Mouse (Mus musculus): ENCODE data around the gene Gabra2. TPM values are rescaled to one million over a fixed set of nuclear protein-coding genes. Genes with fewer than 3 reads are reported as not detected.

The Gabra2 gene
- polyA plus RNA-seq, 1 experiment from 2014 or later, result 54.0 TPM

GRCm38 (mm10) chr5:71058047-71058446, 37.6 kb downstream of the Gabra2 start:
- WGBS, result 41% methylated on average over 7 of the region's 7 CpGs
- 0 out of 2 replicates have a peak overlapping the region, but pooled peaks have one; percentile 15 for H3K27ac ChIP-seq (replicated peaks)
- H3K4me2 ChIP-seq, result no peak overlapping the region
- no peak overlapping the region for H3K9ac ChIP-seq (replicated peaks)
- no peak overlapping the region for H3K4me3 ChIP-seq (replicated peaks)
- no peaks in the 10 kb centered on the region for H3K27me3 ChIP-seq (replicated peaks)
- H3K9me3 ChIP-seq (replicated peaks), result no peaks in the 10 kb centered on the region
- ATAC-seq (ENCODE audit: low FRiP score), result no peak
- H3K36me3 ChIP-seq, result no peaks in the 10 kb centered on the region
- H3K4me1 ChIP-seq, result peaks cover 6% of the 10 kb centered on the region; the same call in 1 of the 2 replicates

GRCm38 (mm10) chr5:71037352-71037751, 58.3 kb downstream of the Gabra2 start:
- H3K36me3 ChIP-seq, result no peaks in the 10 kb centered on the region
- 74% methylated on average over 3 of the region's 3 CpGs for WGBS
- no peak overlapping the region for H3K4me3 ChIP-seq (replicated peaks)
- H3K4me2 ChIP-seq, result no peak overlapping the region
- H3K4me1 ChIP-seq, result no peaks in the 10 kb centered on the region
- H3K27me3 ChIP-seq (replicated peaks), result no peaks in the 10 kb centered on the region
- no peaks in the 10 kb centered on the region for H3K9me3 ChIP-seq (replicated peaks)
- H3K9ac ChIP-seq (replicated peaks), result no peak overlapping the region
- H3K27ac ChIP-seq (replicated peaks), result no peak overlapping the region
- ATAC-seq (ENCODE audit: low FRiP score), result no peak

GRCm38 (mm10) chr5:71025956-71026355, 69.7 kb downstream of the Gabra2 start:
- no peak overlapping the region for H3K4me2 ChIP-seq
- no peaks in the 10 kb centered on the region for H3K27me3 ChIP-seq (replicated peaks)
- no peaks in the 10 kb centered on the region for H3K4me1 ChIP-seq
- no peak overlapping the region for H3K4me3 ChIP-seq (replicated peaks)
- no peak overlapping the region for H3K27ac ChIP-seq (replicated peaks)
- ATAC-seq (ENCODE audit: low FRiP score), result no peak
- no peak overlapping the region for H3K9ac ChIP-seq (replicated peaks)
- no peaks in the 10 kb centered on the region for H3K36me3 ChIP-seq
- no peaks in the 10 kb centered on the region for H3K9me3 ChIP-seq (replicated peaks)
- 85% methylated on average over 4 of the region's 4 CpGs for WGBS

GRCm38 (mm10) chr5:71011751-71012150, 83.9 kb downstream of the Gabra2 start:
- H3K27ac ChIP-seq (replicated peaks), result no peak overlapping the region
- H3K9me3 ChIP-seq (replicated peaks), result no peaks in the 10 kb centered on the region
- H3K36me3 ChIP-seq, result no peaks in the 10 kb centered on the region
- ATAC-seq (ENCODE audit: low FRiP score), result no peak
- H3K4me3 ChIP-seq (replicated peaks), result no peak overlapping the region
- no peaks in the 10 kb centered on the region for H3K27me3 ChIP-seq (replicated peaks)
- H3K9ac ChIP-seq (replicated peaks), result no peak overlapping the region
- no peaks in the 10 kb centered on the region for H3K4me1 ChIP-seq
- 90% methylated on average over 2 of the region's 2 CpGs for whole genome bisulfite sequencing
- H3K4me2 ChIP-seq, result no peak overlapping the region

GRCm38 (mm10) chr5:71011271-71011670, 84.4 kb downstream of the Gabra2 start:
- H3K4me1 ChIP-seq, result no peaks in the 10 kb centered on the region
- 24% methylated on average over 2 of the region's 2 CpGs for WGBS
- no peak overlapping the region for H3K27ac ChIP-seq (replicated peaks)
- no peaks in the 10 kb centered on the region for H3K36me3 ChIP-seq
- ATAC-seq (ENCODE audit: low FRiP score), result no peak
- H3K27me3 ChIP-seq (replicated peaks), result no peaks in the 10 kb centered on the region
- no peak overlapping the region for H3K9ac ChIP-seq (replicated peaks)
- no peaks in the 10 kb centered on the region for H3K9me3 ChIP-seq (replicated peaks)
- H3K4me2 ChIP-seq, result no peak overlapping the region
- H3K4me3 ChIP-seq (replicated peaks), result no peak overlapping the region

- ATAC-seq (ENCODE audit: low FRiP score), result no peak
- Histone ChIP-seq H3K36me3 (no peaks in the 10 kb centered on the region), H3K4me2 (no peak overlapping the region), H3K27ac (replicated peaks) (no peak overlapping the region), H3K27me3 (replicated peaks) (no peaks in the 10 kb centered on the region), H3K9ac (replicated peaks) (no peak overlapping the region), H3K9me3 (replicated peaks) (no peaks in the 10 kb centered on the region), H3K4me1 (no peaks in the 10 kb centered on the region), H3K4me3 (replicated peaks) (no peak overlapping the region)
- 77% methylated on average over 3 of the region's 3 CpGs for WGBS
These were observed 84.9 kb downstream of the Gabra2 start for GRCm38 (mm10) chr5:71010797-71011196.

GRCm38 (mm10) chr5:70995617-70996325, 99.9 kb downstream of the Gabra2 start:
- Histone ChIP-seq H3K36me3 (no peaks in the 10 kb centered on the region), H3K4me3 (replicated peaks) (no peak overlapping the region), H3K9ac (replicated peaks) (no peak overlapping the region), H3K27me3 (replicated peaks) (no peaks in the 10 kb centered on the region), H3K4me1 (no peaks in the 10 kb centered on the region), H3K27ac (replicated peaks) (no peak overlapping the region), H3K4me2 (no peak overlapping the region), H3K9me3 (replicated peaks) (no peaks in the 10 kb centered on the region)
- no peak for ATAC-seq (ENCODE audit: low FRiP score)
- WGBS, result 76% methylated on average over 13 of the region's 13 CpGs

- no peak for ATAC-seq (ENCODE audit: low FRiP score)
- no peaks in the 10 kb centered on the region for H3K27me3 ChIP-seq (replicated peaks)
- no peak overlapping the region for H3K27ac ChIP-seq (replicated peaks)
- H3K4me2 ChIP-seq, result no peak overlapping the region
- no peaks in the 10 kb centered on the region for H3K9me3 ChIP-seq (replicated peaks)
- no peak overlapping the region for H3K9ac ChIP-seq (replicated peaks)
- no peaks in the 10 kb centered on the region for H3K36me3 ChIP-seq
- no peak overlapping the region for H3K4me3 ChIP-seq (replicated peaks)
- no peaks in the 10 kb centered on the region for H3K4me1 ChIP-seq
- WGBS, result 62% methylated on average over 2 of the region's 2 CpGs
These were observed 102.4 kb downstream of the Gabra2 start for GRCm38 (mm10) chr5:70993281-70993680.

GRCm38 (mm10) chr5:70990891-70991290, 104.8 kb downstream of the Gabra2 start:
- Histone ChIP-seq H3K4me3 (replicated peaks) (no peak overlapping the region), H3K9ac (replicated peaks) (no peak overlapping the region), H3K27ac (replicated peaks) (no peak overlapping the region), H3K27me3 (replicated peaks) (no peaks in the 10 kb centered on the region), H3K4me2 (no peak overlapping the region), H3K36me3 (no peaks in the 10 kb centered on the region), H3K4me1 (no peaks in the 10 kb centered on the region), H3K9me3 (replicated peaks) (no peaks in the 10 kb centered on the region)
- WGBS, result 91% methylated on average over 3 of the region's 3 CpGs
- no peak for ATAC-seq (ENCODE audit: low FRiP score)
